Mouse (Mus musculus): ENCODE measurements at regions not wholly inside any gene's neighbourhood (a gene's known extent, or its start where the extent isn't known, plus 50 kb on each side); places are given as distances from the start of the nearest gene placed in this dataset.
"Not testable (repeated sequence)": the region's sequence is repeated elsewhere in the genome, so short reads cannot be mapped to it uniquely, and the experiment has no call there.

GRCm38 (mm10) chr3:98968811-98969210 is 75.8 kb upstream of the Hao2 start:
- no peak for DNase-seq (ENCODE audit: low read depth)

- peak; percentile 45 for DNase-seq (ENCODE audit: low read depth)
Measured at GRCm38 (mm10) chr3:98975777-98976176, 82.7 kb upstream of the Hao2 start.

GRCm38 (mm10) chr3:98982787-98983186 is 89.7 kb upstream of the Hao2 start:
- no peak for DNase-seq (ENCODE audit: low read depth)

- not testable (repeated sequence) for DNase-seq (ENCODE audit: low read depth)
Measured at GRCm38 (mm10) chr3:98987266-98987665, 94.2 kb upstream of the Hao2 start.

- DNase-seq (ENCODE audit: low read depth) = peak; percentile 73
Measured at GRCm38 (mm10) chr3:98990801-98991200, 97.8 kb upstream of the Hao2 start.

- DNase-seq (ENCODE audit: low read depth) = no peak
Measured at GRCm38 (mm10) chr3:98991276-98991675, 98.2 kb upstream of the Hao2 start.

GRCm38 (mm10) chr3:98994086-98994485 is 101.0 kb upstream of the Hao2 start:
- no peak for DNase-seq (ENCODE audit: low read depth)

- no peak for DNase-seq (ENCODE audit: low read depth)
Measured at GRCm38 (mm10) chr3:99030636-99031035, 110.2 kb upstream of the Wars2 start.

- no peak for DNase-seq (ENCODE audit: low read depth)
Measured at GRCm38 (mm10) chr3:99046190-99046589, 94.7 kb upstream of the Wars2 start.

GRCm38 (mm10) chr3:99047156-99047555 is 93.7 kb upstream of the Wars2 start:
- DNase-seq (ENCODE audit: low read depth) = peak; percentile 3

GRCm38 (mm10) chr3:99049305-99049704 is 91.6 kb upstream of the Wars2 start:
- no peak for DNase-seq (ENCODE audit: low read depth)

GRCm38 (mm10) chr3:99052176-99052575 is 88.7 kb upstream of the Wars2 start:
- no peak for DNase-seq (ENCODE audit: low read depth)

GRCm38 (mm10) chr3:99067168-99067567 is 73.7 kb upstream of the Wars2 start:
- no peak for DNase-seq (ENCODE audit: low read depth)
